Mouse (Mus musculus) urinary bladder, postnatal 14 days (tissue): ENCODE data around the gene Atf1.
"Not testable (repeated sequence)": the region's sequence is repeated elsewhere in the genome, so short reads cannot be mapped to it uniquely, and the experiment has no call there.

Experiments
- DNase-seq: peaks from one replicate; pipeline ENCODE4 v3.0.0; 2021; ENCODE audit warnings: low spot score

The Atf1 gene

GRCm38 (mm10) chr15:100260351-100260750 lies 32.7 kb downstream of the Atf1 start:
- not testable (repeated sequence) for DNase-seq

GRCm38 (mm10) chr15:100263246-100263905 lies 35.8 kb downstream of the Atf1 start:
- no peak for DNase-seq

- no peak for DNase-seq
Measured at GRCm38 (mm10) chr15:100265586-100266325, 38.1 kb downstream of the Atf1 start.

- DNase-seq, result no peak
Measured at GRCm38 (mm10) chr15:100268916-100269315, 41.3 kb downstream of the Atf1 start.

- no peak for DNase-seq
Measured at GRCm38 (mm10) chr15:100269776-100270175, 42.2 kb downstream of the Atf1 start.

- not testable (repeated sequence) for DNase-seq
Measured at GRCm38 (mm10) chr15:100270609-100271008, 43.0 kb downstream of the Atf1 start.

DNA sequence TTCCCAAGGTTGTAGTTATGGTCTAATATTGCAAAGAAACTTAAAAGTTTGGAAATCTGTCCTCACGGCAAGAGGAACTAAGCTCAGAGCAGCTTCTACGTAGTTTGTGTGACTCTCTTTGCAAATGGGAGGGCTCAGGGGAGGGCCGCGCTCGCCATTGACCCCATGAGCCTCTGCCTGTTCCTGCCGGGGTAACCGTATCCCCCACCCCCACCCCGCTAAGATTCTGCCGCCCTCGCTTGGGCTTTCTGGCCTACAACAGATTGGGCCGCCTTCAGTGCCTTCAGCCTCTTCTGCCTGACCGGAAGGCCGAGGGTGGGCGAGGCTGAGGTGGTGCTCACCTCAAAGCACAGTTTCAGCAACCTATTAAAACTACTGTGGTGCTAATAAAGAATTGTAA lies 43.8 kb downstream of the Atf1 start:
- no peak for DNase-seq

DNA sequence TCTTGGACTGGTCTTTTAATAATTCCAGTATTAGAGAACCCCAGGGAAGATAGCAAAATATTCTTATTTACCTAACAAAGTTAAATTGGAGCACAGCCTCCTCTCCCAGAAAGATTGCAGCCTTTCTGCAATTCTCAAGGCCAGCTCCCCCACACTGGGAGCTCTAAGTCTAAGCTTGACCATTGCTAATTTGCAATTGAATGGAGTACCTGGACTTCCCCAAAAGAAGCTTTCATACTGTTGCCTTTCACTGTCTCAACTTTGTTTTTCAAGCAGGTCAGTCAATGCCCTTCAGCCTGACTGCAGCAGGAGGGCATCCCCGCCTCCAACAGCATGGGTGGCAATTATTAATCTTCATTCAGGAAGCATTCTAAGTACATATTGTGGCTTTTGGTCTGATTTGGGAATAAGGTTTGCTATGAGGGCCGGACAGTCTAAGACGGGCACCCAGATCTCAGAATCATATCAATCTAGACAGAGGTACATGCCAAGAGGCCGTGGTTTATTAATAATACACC lies 46.2 kb downstream of the Atf1 start:
- not testable (repeated sequence) for DNase-seq

DNA sequence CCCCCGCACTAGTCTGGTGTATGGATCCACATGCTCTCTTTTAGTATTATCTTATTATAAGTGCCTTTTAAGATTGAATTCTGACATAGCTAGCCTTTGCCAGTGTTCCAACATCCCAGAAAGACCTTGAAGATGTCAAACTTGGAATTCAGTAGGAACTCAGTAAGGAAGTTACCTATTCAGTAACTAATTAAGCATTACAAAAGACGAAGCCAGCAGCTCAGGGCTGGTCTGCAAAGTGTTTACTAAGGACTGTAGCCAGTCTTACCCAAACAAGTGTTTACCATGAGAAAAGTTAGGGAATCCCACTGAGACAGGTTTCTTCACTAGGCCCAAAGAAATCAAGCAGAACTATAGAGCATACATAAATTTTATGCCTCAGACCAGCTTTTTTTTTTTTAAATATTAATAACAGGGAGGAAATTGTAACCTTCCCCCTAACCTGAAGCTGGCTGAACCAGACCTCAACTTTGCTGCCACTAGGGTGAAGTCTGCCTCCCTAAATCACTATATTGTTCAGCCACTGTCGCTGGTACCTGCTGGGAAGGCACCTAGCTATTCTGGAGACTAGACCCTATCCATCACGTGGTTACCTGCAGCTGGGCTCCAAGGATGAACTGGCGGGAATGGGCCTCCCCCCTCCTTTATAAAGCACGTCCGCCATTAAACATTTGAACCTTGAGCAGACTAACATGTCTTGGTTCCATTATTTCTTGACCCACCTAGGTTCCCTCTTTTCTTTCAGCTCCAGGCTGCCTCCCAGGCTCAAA lies 47.4 kb downstream of the Atf1 start:
- DNase-seq, result no peak

DNA sequence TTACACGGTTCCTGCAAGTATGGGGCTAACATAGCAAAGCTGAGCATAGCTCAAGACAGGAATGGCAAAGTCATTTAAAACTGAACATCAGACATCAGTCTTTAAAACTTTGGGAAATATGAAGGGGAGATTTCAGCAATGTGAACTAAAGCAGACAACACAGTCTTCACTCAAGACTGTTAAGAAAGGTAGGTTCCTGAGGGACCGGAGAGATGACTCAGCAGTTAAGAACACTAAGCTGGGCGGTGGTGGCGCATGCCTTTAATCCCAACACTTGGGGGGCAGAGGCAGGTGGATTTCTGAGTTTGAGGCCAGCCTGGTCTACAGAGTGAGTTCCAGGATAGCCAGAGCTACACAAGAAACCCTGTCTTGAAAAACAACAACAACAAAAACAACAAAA lies 48.8 kb downstream of the Atf1 start:
- no peak for DNase-seq

DNA sequence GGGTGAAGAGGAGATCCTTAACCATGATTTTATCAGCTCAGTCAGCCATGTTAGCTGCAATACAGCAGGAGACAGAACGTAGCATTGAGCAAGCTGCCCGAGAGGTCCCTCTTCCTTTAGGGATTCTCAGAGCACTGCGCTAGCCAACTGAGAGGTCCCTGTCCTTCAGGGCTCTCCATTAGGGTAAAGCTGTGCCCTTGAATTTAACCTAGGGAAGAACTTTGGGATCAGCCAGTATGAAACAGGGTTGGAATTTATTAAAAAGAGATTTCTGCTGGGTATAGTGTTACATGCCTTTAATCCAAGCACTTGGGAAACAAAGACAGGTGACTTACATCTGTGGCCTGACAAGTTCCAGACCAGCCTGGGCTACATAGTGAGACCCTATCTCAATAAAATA lies 50.0 kb downstream of the Atf1 start:
- DNase-seq, result no peak

GRCm38 (mm10) chr15:100280626-100281025 lies 53.0 kb downstream of the Atf1 start, which contains the start of gene Tmprss12:
Gene Tmprss12, plus strand, starts transcription at chr15:100280837.
- no peak for DNase-seq

DNA sequence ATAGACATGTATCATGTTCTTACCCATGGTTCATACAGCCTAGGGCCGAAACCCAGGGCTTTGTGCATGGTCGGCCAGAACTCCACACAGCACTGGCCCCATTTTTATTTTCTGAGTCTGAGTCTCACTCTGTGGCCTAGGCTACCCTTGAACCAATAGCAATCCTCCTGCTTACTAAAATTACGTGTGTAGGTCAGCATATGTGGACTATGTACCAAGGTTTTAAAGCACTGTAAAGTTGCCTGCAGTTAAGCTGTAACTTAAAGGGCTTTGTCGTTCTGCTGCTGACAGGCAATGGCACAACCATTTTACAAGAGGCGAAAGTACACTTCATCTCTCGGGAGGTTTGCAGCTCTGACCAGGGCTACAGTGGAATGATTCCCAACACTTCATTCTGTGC lies 61.4 kb downstream of the Atf1 start:
- DNase-seq, result no peak

GRCm38 (mm10) chr15:100290858-100291257 lies 63.2 kb downstream of the Atf1 start:
- DNase-seq, result no peak

GRCm38 (mm10) chr15:100292326-100292725 lies 64.7 kb downstream of the Atf1 start:
- no peak for DNase-seq

- no peak for DNase-seq
Measured at GRCm38 (mm10) chr15:100297856-100298255, 70.2 kb downstream of the Atf1 start.

- no peak for DNase-seq
Measured at GRCm38 (mm10) chr15:100300499-100300898, 72.9 kb downstream of the Atf1 start.

GRCm38 (mm10) chr15:100301556-100301955 lies 73.9 kb downstream of the Atf1 start:
- no peak for DNase-seq

DNA sequence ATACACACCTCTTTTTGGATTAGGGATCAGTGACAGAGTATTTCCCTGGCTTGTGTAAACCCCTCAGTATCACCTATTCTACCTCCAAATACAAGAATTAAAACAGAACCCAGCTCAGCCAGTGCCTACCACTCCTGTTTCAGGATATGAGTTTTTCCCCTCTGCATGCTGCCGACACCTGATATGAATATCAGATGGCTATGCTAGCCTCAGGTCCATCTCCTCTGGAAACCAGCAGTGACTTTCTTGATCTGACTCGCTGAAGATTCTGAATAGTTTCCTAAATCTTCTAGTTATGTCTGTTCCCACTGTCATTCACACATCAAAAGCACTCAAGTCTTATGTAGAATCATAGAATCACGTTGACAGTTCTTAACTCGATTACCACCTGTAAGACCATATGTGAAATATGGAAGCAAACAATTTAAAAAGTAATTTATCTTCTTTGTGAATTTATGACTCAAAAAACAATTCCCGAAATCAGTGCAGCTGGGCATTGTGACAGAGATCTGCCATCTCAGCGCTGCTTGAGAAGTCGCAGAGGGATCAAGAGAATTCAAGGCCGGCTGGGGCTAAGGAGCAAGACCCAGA lies 75.9 kb downstream of the Atf1 start:
- no peak for DNase-seq

DNA sequence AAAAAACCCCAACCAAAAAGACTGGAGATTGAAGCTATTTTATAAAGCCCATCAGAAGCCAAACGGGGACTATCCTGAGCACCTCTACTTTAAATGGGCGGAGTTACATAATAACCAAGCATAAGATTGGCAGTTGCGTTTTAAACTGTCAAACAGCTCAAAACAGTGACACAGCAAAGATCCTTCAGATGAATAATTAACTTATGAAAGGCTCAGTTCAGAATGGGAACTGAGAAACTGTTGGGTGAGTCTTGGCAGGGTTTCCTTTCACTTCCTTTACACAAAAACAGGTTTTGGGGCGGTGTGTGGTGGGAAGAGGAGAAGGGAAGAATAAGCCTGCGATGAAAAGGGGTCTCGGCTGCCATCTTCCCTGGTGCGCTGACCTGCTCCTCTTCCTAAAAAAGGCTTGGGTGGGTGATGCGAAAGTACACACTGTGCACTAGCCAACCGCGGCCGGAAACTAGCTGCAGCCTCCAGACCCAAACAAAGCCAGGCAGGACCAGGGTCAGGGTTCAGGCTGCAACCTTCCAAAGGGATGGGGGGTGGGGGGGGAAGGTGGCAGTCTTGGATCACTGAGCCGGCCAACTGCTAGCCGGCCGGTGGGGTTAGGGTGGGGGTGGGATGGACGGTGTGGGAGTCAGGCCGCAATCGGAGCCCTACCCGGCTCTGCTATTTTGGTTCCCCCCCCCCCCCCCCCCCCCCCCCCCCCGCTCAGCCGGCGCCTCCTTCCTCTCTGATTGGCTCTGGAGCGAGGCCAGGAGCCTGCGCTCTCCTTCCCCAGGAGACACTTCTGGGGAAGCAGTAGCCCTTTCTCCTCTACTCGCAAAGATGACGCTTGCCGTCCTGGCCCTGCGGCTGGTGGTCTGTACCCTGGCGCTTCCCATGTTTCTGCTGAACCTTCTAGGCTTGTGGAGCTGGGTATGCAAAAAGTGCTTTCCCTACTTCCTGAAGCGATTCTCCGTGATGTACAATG lies 76.7 kb downstream of the Atf1 start, which contains the start of gene Mettl7a1:
TSS of gene Mettl7a1 (plus strand) at position 122 of the 973 bp plus-strand sequence.
- peak; percentile 88 for DNase-seq

- no peak for DNase-seq
Measured at GRCm38 (mm10) chr15:100306201-100306600, 78.6 kb downstream of the Atf1 start.
